Mouse (Mus musculus) midbrain, embryonic 15.5 days (tissue): ENCODE measurements at regions not wholly inside any gene's neighbourhood (a gene's known extent, or its start where the extent isn't known, plus 50 kb on each side); places are given as distances from the start of the nearest gene placed in this dataset.

Experiments
- ATAC-seq: fragments of 200-750 bp; cut with Nextera tagmentation; replicated peaks from 2 replicates; pipeline ENCODE4 v1.8.0; 2017; ENCODE audit warnings: moderate TSS enrichment
- H3K27ac ChIP-seq: fragments of 300-500 bp; sonication (generic); 2 replicates; pipeline ENCODE4 v1.5.1; 2015; ENCODE audit warnings: mild to moderate bottlenecking, inconsistent platforms
- H3K27me3 ChIP-seq: fragments of 300-500 bp; sonication (generic); replicated peaks from 2 replicates; pipeline ENCODE4 v1.6.1; 2015; ENCODE audit warnings: inconsistent platforms
- H3K36me3 ChIP-seq: fragments of 300-500 bp; sonication (generic); replicated peaks from 2 replicates; pipeline ENCODE4 v1.6.1; 2015; ENCODE audit warnings: inconsistent platforms
- H3K4me1 ChIP-seq: fragments of 300-500 bp; sonication (generic); 2 replicates; pipeline ENCODE4 v1.6.1; 2015; ENCODE audit warnings: inconsistent platforms
- H3K4me2 ChIP-seq: fragments of 300-500 bp; sonication (generic); 2 replicates; pipeline ENCODE4 v1.6.1; 2015; ENCODE audit warnings: inconsistent platforms, mild to moderate bottlenecking, moderate library complexity
- H3K4me3 ChIP-seq: fragments of 300-500 bp; sonication (generic); 2 replicates; pipeline ENCODE4 v1.5.1; 2015; ENCODE audit warnings: mild to moderate bottlenecking, inconsistent platforms
- H3K9ac ChIP-seq: fragments of 300-500 bp; sonication (generic); 2 replicates; pipeline ENCODE4 v1.6.1; 2015; ENCODE audit warnings: mild to moderate bottlenecking, inconsistent platforms
- H3K9me3 ChIP-seq: fragments of 300-500 bp; sonication (generic); 2 replicates; pipeline ENCODE4 v1.6.1; 2016; ENCODE audit warnings: inconsistent platforms
- WGBS: fragments of 180-500 bp; shearing (Covaris S2); methylation state at CpG from one replicate; pipeline ENCODE4 v1.1.7; 2015; ENCODE audit warnings: mixed read lengths; 5-methylcytosine and 5-hydroxymethylcytosine counted together

DNA sequence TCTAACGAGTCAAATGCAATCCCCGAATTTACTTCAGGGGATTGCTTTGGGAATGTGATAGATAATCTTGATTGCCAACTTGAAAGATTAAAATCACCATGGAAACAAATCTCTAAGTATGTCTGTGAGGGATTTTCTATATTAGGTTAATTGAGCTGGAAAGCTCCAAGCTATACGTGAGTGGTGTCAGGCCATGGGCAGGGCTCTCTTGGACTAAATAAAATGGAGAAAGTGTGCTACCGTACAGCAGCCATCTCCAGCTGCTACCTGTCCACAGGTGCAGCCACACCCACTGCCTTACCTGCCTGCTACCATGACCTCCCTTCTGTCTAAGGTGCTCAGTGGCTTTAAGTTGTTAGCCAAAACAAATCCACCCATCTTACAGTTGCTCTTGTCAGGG is 345.0 kb upstream of the Sphkap start:
- Histone ChIP-seq H3K27ac (no peak overlapping the region), H3K4me2 (no peak overlapping the region), H3K9ac (no peak overlapping the region), H3K4me1 (peaks cover 6% of the 10 kb centered on the region; the same call in 1 of the 2 replicates), H3K27me3 (no peaks in the 10 kb centered on the region), H3K36me3 (no peaks in the 10 kb centered on the region), H3K9me3 (no peaks in the 10 kb centered on the region), H3K4me3 (no peak overlapping the region)
- ATAC-seq: peak; percentile 57; the same call in 1 of the 2 replicates
- 32% methylated on average over 4 of the region's 4 CpGs for WGBS

DNA sequence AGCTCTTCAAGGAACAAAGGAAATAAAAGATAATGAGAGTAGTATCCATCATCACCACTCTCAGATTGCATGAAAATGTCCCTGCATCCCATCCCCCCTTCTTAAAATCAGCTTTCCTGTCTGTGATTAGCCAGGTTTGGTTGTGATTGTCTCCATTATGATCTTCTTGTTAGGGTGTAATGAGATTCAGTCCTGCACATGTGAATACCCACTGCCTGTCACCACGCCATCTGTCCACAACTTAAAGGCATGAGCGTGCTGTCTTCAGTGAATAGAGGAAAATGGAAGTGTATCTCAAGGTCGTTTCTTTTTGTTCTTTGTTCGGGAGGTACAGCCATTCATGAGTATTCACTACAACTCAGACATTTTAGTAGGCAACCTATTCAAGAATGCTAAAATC is 341.0 kb upstream of the Sphkap start:
- Histone ChIP-seq H3K4me1 (peaks cover 6% of the 10 kb centered on the region; the same call in 1 of the 2 replicates), H3K4me2 (no peak overlapping the region), H3K4me3 (no peak overlapping the region), H3K36me3 (no peaks in the 10 kb centered on the region), H3K27me3 (no peaks in the 10 kb centered on the region), H3K9me3 (no peaks in the 10 kb centered on the region), H3K9ac (no peak overlapping the region), H3K27ac (peak overlapping the region; percentile 16; the same call in 1 of the 2 replicates)
- WGBS: 13% methylated on average over 4 of the region's 4 CpGs
- peak; percentile 50 for ATAC-seq

DNA sequence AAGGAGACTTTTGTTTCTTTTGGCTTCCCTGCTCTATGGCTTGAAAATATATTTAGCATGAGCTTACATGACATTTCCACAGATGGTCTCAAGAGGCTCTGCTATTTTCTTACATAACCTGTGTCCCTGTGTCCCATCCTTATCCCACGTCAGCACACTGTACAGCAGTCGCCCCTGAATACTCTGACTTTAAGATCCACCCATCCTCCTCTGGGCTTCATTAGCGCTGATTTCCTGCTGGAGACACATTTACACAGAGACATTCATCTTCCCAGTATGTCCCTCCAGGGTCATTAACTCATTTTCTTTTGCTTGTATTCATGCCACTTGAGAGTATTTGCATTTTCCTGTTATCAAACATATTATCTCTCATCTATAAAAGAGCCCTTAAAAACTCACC is 340.1 kb upstream of the Sphkap start:
- Histone ChIP-seq H3K9me3 (no peaks in the 10 kb centered on the region), H3K4me3 (no peak overlapping the region), H3K4me2 (no peak overlapping the region), H3K9ac (no peak overlapping the region), H3K4me1 (peaks cover 5% of the 10 kb centered on the region; the same call in 1 of the 2 replicates), H3K27me3 (no peaks in the 10 kb centered on the region), H3K36me3 (no peaks in the 10 kb centered on the region), H3K27ac (no peak overlapping the region)
- no peak for ATAC-seq
- 32% methylated on average over 3 of the region's 3 CpGs for WGBS

DNA sequence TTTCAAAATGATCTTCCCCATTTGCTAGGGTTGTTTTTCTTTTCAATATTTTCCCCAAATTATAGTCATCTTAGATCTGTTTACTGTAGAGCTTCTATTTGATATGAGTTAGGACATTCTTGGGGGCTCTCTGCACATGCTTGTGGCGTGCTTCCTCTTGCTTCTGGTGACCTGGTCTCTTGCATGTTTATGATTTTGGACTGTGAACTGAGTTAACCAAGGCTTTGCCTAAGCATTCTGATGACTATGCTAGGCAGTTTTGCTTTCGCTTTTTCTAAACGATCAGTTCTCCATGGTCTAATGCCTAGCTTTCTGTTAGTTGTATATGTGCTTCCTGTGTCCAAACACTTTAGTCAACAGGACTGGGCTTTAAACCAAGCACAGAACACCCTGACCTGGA is 339.4 kb upstream of the Sphkap start:
- ATAC-seq: no peak
- Histone ChIP-seq H3K4me2 (no peak overlapping the region), H3K27ac (no peak overlapping the region), H3K9me3 (no peaks in the 10 kb centered on the region), H3K27me3 (no peaks in the 10 kb centered on the region), H3K36me3 (no peaks in the 10 kb centered on the region), H3K4me3 (no peak overlapping the region), H3K4me1 (0 out of 2 replicates have a peak, but pooled peaks cover 3% of the 10 kb centered on the region), H3K9ac (no peak overlapping the region)
- WGBS: 97% methylated on average over 3 of the region's 3 CpGs

DNA sequence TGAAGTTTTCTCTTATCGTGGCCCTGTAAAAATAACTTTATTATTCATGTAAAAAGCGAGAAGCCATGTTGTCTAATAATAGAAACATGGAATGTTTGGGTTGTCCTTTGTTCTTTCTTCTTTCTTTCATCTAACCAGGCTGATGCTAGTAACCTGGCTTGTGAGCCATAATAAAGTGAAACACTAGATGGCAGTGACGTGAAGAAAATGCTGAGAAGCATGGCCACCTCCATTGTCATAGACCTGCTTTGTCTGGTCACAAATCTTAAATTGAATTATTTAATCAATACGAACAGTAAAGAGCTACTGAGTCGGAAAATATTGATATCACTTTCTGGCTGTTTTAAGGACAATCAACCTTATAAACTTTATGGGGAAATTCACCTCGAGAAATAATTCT is 338.0 kb upstream of the Sphkap start:
- Histone ChIP-seq H3K4me2 (no peak overlapping the region), H3K4me3 (no peak overlapping the region), H3K9ac (no peak overlapping the region), H3K36me3 (no peaks in the 10 kb centered on the region), H3K9me3 (no peaks in the 10 kb centered on the region), H3K4me1 (0 out of 2 replicates have a peak, but pooled peaks cover 3% of the 10 kb centered on the region), H3K27me3 (no peaks in the 10 kb centered on the region), H3K27ac (peak overlapping the region; percentile 8; the same call in 1 of the 2 replicates)
- ATAC-seq: peak; percentile 94
- whole genome bisulfite sequencing: 23% methylated on average over 6 of the region's 6 CpGs

DNA sequence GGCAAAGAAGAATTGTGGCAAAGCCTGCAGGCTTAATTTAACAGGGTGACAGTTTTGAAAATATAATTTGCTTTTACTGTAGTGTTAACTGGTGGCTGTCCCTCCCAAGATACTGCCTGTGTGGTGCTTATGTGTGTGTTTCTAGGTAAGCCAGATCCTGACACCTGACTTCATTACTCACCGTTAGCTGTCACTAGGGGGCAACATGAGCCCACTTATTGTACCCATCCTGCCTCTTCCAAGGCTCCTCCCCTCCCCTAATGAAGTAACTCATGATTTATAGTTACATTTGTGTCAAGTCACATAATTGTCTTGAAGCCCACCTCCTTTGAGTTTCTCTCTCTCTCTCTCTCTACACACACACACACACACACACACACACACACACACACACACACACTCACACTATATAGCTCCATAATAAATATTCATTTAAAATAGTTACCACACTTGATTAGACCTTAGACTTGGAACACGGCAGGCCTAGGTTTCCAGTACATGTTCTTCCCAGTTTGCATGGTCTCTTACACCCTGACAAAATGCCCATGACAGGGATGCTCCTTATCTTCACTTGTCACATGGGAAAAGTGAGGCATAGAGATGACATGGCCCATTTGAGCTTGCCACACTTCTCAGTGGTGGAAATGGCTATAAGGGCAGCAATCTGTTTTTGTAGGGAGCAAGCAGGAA is 328.6 kb upstream of the Sphkap start:
- H3K27ac ChIP-seq: no peak overlapping the region
- no peaks in the 10 kb centered on the region for H3K36me3 ChIP-seq
- WGBS: 35% methylated on average over 2 of the region's 2 CpGs
- H3K4me2 ChIP-seq: no peak overlapping the region
- no peak overlapping the region for H3K4me3 ChIP-seq
- H3K9me3 ChIP-seq: no peaks in the 10 kb centered on the region
- ATAC-seq: peak; percentile 90
- no peak overlapping the region for H3K9ac ChIP-seq
- H3K27me3 ChIP-seq: no peaks in the 10 kb centered on the region
- H3K4me1 ChIP-seq: no peaks in the 10 kb centered on the region

DNA sequence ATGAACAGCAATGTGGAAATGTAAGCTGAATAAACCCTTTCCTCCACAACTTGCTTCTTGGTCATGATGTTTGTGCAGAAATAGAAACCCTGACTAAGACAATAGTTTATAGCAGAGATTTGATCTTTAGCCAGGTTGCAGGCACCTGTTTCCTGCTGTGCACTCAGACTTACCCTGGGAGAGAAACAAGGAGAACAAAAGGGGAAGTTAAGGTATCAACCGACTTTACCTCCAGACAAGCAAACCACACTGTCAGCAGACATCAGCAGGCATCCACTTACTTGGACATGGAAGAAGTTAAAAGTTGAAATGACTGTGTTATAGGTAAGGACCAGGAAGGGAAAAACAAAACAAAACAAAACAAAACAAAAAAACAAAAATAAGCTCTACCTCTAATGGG is 323.7 kb upstream of the Sphkap start:
- H3K9ac ChIP-seq: no peak overlapping the region
- WGBS: 74% methylated on average over 1 of the region's 1 CpGs
- H3K27me3 ChIP-seq: no peaks in the 10 kb centered on the region
- no peak overlapping the region for H3K27ac ChIP-seq
- ATAC-seq: no peak
- no peaks in the 10 kb centered on the region for H3K36me3 ChIP-seq
- H3K9me3 ChIP-seq: no peaks in the 10 kb centered on the region
- H3K4me1 ChIP-seq: no peaks in the 10 kb centered on the region
- no peak overlapping the region for H3K4me3 ChIP-seq
- H3K4me2 ChIP-seq: no peak overlapping the region

DNA sequence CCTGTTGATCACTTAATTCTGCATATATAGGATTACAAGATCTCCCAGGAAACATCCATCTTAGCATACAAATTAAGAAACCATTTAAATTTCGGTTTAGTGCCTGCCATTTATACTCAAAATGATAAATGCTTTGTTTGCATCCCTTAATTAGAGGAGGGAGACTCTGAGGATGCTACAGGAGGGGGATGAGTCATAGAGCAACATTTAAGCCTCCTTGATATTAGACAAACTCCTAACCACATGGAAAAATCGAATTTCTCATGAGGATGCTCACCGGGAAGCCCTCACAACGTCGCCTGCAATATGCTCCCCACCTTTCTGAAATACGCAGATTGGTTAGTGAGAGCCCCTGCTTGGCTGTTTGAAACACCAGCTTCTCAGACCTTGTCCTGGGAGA is 320.8 kb upstream of the Sphkap start:
- Histone ChIP-seq H3K36me3 (no peaks in the 10 kb centered on the region), H3K4me2 (no peak overlapping the region), H3K4me3 (no peak overlapping the region), H3K9ac (no peak overlapping the region), H3K4me1 (no peaks in the 10 kb centered on the region), H3K27me3 (no peaks in the 10 kb centered on the region), H3K27ac (no peak overlapping the region), H3K9me3 (no peaks in the 10 kb centered on the region)
- WGBS: 52% methylated on average over 6 of the region's 6 CpGs
- peak; percentile 48 for ATAC-seq

DNA sequence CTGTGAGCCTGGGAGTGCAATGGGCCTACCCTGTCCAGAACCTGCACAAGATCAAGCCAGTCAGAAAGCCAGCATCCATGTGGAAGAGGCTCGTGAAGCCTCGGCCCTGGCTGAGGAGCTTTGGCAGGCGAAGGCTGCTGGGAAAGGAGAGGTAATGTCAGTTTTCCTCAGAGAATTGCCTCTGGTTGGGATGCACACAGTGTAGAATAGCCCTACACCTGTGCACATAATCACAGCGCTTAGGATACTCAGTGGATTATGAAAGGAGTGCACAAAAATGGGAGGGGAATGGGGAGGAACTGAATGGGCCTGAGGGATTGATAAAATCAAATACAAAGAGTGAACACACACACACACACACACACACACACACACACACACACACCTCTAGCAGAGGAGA is 319.9 kb upstream of the Sphkap start:
- Histone ChIP-seq H3K27ac (no peak overlapping the region), H3K9ac (no peak overlapping the region), H3K4me2 (no peak overlapping the region), H3K27me3 (no peaks in the 10 kb centered on the region), H3K9me3 (no peaks in the 10 kb centered on the region), H3K36me3 (no peaks in the 10 kb centered on the region), H3K4me3 (no peak overlapping the region), H3K4me1 (no peaks in the 10 kb centered on the region)
- ATAC-seq: peak; percentile 38
- 85% methylated on average over 4 of the region's 4 CpGs for WGBS

DNA sequence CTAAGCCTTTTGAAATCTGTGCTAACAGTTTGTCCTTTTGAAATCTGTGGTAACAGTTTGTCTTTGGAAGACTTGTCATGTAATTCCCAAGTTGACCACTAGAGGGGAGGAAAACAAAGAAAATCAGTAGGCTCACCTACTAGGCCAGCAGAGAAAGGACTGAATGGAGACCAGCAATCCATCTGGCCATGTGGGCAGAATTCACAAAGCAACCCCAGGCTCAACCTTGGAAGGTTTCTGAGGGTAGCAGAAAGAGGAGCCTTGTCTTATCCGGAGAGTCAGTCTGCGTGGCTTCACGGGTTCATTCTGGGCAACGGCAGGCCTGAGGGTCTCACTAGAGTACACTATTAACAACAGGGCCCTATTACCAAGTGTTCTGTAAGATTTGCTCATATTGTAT is 319.2 kb upstream of the Sphkap start:
- H3K9me3 ChIP-seq: no peaks in the 10 kb centered on the region
- no peak overlapping the region for H3K4me3 ChIP-seq
- H3K9ac ChIP-seq: no peak overlapping the region
- H3K4me2 ChIP-seq: no peak overlapping the region
- H3K36me3 ChIP-seq: no peaks in the 10 kb centered on the region
- H3K27me3 ChIP-seq: no peaks in the 10 kb centered on the region
- WGBS: 83% methylated on average over 4 of the region's 4 CpGs
- H3K4me1 ChIP-seq: no peaks in the 10 kb centered on the region
- no peak overlapping the region for H3K27ac ChIP-seq
- ATAC-seq: peak; percentile 59; the same call in 1 of the 2 replicates

DNA sequence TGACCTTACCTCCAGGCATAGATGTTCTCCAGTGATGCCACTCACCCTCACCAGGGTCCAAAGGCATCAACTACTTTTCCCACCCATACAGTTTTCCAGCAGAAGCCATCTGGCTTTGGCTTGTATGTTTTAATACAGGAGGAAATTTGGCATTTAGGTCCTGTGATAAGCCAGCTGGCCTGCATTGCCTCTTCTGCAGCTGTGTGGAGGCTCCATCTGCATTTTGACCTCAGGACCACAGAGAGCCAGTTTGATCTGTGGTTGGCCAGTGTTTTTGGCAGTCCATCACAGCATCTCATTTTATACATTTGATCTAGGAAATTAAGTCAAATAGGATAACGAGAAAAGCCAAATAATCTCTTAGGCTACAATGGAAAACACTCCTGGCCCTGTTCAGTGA is 315.1 kb upstream of the Sphkap start:
- whole genome bisulfite sequencing: 57% methylated on average over 1 of the region's 1 CpGs
- no peak overlapping the region for H3K4me3 ChIP-seq
- no peaks in the 10 kb centered on the region for H3K4me1 ChIP-seq
- no peak overlapping the region for H3K9ac ChIP-seq
- no peaks in the 10 kb centered on the region for H3K36me3 ChIP-seq
- no peaks in the 10 kb centered on the region for H3K27me3 ChIP-seq
- no peak for ATAC-seq
- no peak overlapping the region for H3K27ac ChIP-seq
- H3K9me3 ChIP-seq: no peaks in the 10 kb centered on the region
- no peak overlapping the region for H3K4me2 ChIP-seq

DNA sequence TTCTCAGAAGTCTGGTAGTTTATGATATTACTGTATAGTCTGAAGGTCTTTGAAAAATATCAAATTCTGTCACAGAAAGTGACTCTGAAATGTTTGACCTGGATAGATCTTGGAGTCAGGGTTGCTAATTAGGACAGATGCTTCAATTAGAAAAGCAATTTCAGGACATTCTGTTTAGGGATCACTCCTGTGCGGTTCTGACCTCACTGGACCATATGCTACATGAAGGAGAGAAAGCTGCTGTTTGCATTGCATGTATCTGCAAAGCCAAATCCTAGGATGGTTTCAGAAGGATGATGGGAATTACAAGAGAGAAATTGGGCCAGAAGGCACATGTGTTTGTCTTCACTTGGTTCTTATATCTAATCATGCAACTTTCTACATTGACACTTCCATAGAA is 312.2 kb upstream of the Sphkap start:
- ATAC-seq: no peak
- no peak overlapping the region for H3K27ac ChIP-seq
- no peak overlapping the region for H3K9ac ChIP-seq
- H3K4me2 ChIP-seq: no peak overlapping the region
- no peak overlapping the region for H3K4me3 ChIP-seq
- H3K27me3 ChIP-seq: no peaks in the 10 kb centered on the region
- WGBS: 90% methylated on average over 1 of the region's 1 CpGs
- H3K9me3 ChIP-seq: no peaks in the 10 kb centered on the region
- no peaks in the 10 kb centered on the region for H3K4me1 ChIP-seq
- H3K36me3 ChIP-seq: no peaks in the 10 kb centered on the region

DNA sequence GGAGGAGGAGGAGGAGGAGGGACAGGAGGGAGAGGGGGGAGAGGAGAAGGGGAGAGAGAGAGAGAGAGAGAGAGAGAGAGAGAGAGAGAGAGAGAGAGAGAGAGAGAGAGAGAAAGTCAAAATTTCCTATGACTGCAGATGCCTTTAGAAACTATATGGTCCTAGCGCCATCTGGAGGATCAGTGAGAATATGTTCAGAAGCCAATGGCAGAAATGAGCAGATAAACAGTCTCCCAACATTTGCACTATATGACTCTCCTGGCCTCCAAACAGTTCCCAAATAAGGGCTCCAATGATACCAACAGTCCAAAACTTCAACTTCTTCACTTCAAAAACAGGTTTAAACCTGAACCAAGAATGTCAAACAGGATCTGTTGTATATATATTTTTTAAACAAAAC is 309.1 kb upstream of the Sphkap start:
- Histone ChIP-seq H3K27me3 (no peaks in the 10 kb centered on the region), H3K4me1 (no peaks in the 10 kb centered on the region), H3K4me3 (no peak overlapping the region), H3K4me2 (no peak overlapping the region), H3K27ac (no peak overlapping the region), H3K9me3 (no peaks in the 10 kb centered on the region), H3K36me3 (no peaks in the 10 kb centered on the region), H3K9ac (no peak overlapping the region)
- WGBS: 0% methylated on average over 1 of the region's 1 CpGs
- peak; percentile 73; the same call in 1 of the 2 replicates for ATAC-seq
